Mouse (Mus musculus): ENCODE data around the gene Cd200. TPM values are rescaled to one million over a fixed set of nuclear protein-coding genes. Genes with fewer than 3 reads are reported as not detected.
"Not testable (repeated sequence)": the region's sequence is repeated elsewhere in the genome, so short reads cannot be mapped to it uniquely, and the experiment has no call there.

Gene Cd200
- total and polyA plus RNA-seq, 2 experiments from 2014 or later, result 318 to 445 TPM

DNA sequence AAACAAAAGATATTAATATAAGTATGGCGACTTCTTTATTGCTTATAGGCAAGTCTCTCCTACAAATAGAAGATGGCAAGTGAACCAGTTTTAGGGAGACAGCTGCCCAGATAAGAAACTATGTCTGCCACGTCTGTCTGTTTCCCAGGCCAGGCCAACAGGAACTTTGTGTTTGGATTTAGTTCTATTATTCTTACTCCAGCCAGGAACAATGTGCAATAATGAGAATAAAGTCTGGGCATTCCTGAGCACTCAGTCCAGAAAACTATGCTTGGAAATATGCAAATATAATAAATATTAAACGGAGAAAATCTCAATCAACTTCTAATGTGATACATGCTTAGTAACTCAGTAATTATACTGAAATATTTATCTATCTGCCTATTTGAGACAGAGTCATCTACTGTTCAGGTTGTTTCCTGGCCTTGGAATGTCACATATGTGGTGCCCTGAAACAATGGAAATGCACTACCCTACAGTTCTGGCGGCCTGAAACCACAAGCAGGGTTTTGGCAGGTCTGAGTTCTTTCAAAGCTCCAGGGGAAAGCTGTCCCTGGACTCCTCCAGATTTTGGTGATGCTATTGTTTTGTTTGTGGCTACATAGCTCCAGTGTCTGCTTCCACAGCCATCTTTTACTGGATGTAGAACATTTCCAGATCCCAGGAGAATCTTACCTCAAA lies 39.4 kb downstream of the Cd200 start:
- H3K9ac ChIP-seq, result no peak overlapping the region
- H3K4me2 ChIP-seq (ENCODE audit: low read depth), result no peak overlapping the region
- ATAC-seq (no peak), DNase-seq (no peak)
- no peak for TF ChIP-seq CTCF (IDR thresholded peaks at IDR 0.05; ENCODE audit: low read depth)
- no peak overlapping the region for H3K4me3 ChIP-seq (ENCODE audit: low read depth, low read length)
- WGBS, result 71% methylated on average over 4 of the region's 4 CpGs
- H3K27me3 ChIP-seq (ENCODE audit: insufficient read depth, low read length), result no peaks in the 10 kb centered on the region
- H3K27ac ChIP-seq (ENCODE audit: low read depth, low read length), result no peak overlapping the region
- no peaks in the 10 kb centered on the region for H3K4me1 ChIP-seq (ENCODE audit: insufficient read depth)
- no peaks in the 10 kb centered on the region for H3K36me3 ChIP-seq (ENCODE audit: insufficient read depth)
- no peaks in the 10 kb centered on the region for H3K9me3 ChIP-seq (ENCODE audit: low read length)

DNA sequence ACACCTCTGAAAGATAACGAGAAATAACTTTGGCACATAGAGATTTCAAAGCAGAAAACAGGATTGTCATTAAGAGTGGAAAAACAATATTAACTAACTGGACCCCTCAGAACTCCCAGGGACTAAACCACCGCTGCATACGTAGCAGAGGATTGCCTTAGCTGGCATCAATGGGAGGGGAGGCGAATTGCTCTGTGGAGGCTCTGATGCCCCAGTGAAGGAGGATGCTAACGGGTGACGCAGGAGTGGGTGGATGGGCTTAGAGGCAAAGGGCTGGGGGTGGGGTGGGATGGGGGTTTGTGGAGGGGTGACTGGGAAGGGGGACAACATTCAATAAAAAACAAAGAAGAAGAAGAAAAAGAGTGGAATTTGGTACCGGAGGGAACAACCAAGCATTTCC lies 42.7 kb downstream of the Cd200 start:
- H3K36me3 ChIP-seq (ENCODE audit: insufficient read depth), result no peaks in the 10 kb centered on the region
- no peak for DNase-seq
- no peak overlapping the region for H3K9ac ChIP-seq
- TF ChIP-seq CTCF (IDR thresholded peaks at IDR 0.05; ENCODE audit: low read depth), result no peak
- H3K4me3 ChIP-seq (ENCODE audit: low read depth, low read length), result no peak overlapping the region
- ATAC-seq, result no peak
- no peaks in the 10 kb centered on the region for H3K9me3 ChIP-seq (ENCODE audit: low read length)
- WGBS, result 60% methylated on average over 7 of the region's 7 CpGs
- no peaks in the 10 kb centered on the region for H3K4me1 ChIP-seq (ENCODE audit: insufficient read depth)
- no peaks in the 10 kb centered on the region for H3K27me3 ChIP-seq (ENCODE audit: insufficient read depth, low read length)
- H3K27ac ChIP-seq (ENCODE audit: low read depth, low read length), result no peak overlapping the region
- no peak overlapping the region for H3K4me2 ChIP-seq (ENCODE audit: low read depth)

DNA sequence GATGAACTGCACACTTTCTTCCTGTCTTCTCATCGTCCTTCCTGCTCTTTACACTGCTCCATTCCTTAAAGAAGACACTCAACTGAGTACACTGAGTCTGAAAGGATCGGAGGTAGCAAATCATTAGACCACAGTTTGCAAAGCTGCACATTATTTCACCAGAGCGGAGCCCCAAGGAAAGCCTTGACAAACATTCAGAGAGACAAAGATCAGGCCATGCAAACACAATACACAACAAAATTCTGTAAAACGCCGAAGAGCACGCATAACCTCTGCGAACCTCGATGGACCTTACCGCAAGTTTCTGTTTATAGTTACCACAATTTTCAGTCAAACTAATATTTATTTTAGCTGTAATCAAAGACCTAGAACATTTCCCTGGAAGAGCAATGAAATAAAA lies 43.5 kb downstream of the Cd200 start:
- no peaks in the 10 kb centered on the region for H3K4me1 ChIP-seq (ENCODE audit: insufficient read depth)
- WGBS, result 88% methylated on average over 9 of the region's 9 CpGs

DNA sequence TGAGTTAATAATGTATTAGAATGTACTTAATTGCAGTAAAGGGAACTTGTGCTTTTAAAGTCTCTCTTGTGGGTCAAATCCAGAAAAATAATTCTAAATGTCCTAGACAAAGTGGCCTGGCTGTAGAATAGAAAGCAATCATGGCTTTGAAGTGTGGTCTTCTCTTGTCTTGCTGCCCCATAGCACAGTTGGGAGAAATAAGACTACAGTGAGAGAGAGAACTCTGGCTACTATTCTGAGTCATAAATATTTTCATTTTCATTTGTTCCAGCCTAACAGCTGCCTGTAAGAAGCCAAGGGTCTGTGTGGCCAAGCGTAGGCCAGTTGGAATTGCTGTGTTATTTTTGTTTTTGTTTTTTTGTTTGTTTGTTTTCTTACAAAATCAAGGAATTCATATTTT lies 44.2 kb downstream of the Cd200 start:
- H3K36me3 ChIP-seq (ENCODE audit: insufficient read depth), result no peaks in the 10 kb centered on the region
- no peak for TF ChIP-seq CTCF (IDR thresholded peaks at IDR 0.05; ENCODE audit: low read depth)
- no peaks in the 10 kb centered on the region for H3K27me3 ChIP-seq (ENCODE audit: insufficient read depth, low read length)
- no peak overlapping the region for H3K4me2 ChIP-seq (ENCODE audit: low read depth)
- no peak overlapping the region for H3K27ac ChIP-seq (ENCODE audit: low read depth, low read length)
- ATAC-seq (no peak), DNase-seq (no peak)
- H3K4me1 ChIP-seq (ENCODE audit: insufficient read depth), result no peaks in the 10 kb centered on the region
- WGBS, result 94% methylated on average over 1 of the region's 1 CpGs
- H3K4me3 ChIP-seq (ENCODE audit: low read depth, low read length), result no peak overlapping the region
- H3K9ac ChIP-seq, result no peak overlapping the region
- H3K9me3 ChIP-seq (ENCODE audit: low read length), result no peaks in the 10 kb centered on the region

More for the DNA sequence above, 43.5 kb downstream of the Cd200 start:
- no peak for ATAC-seq
- Histone ChIP-seq H3K36me3 (ENCODE audit: insufficient read depth) (no peaks in the 10 kb centered on the region), H3K9me3 (ENCODE audit: low read length) (no peaks in the 10 kb centered on the region), H3K27me3 (ENCODE audit: insufficient read depth, low read length) (no peaks in the 10 kb centered on the region), H3K9ac (no peak overlapping the region), H3K27ac (ENCODE audit: low read depth, low read length) (no peak overlapping the region), H3K4me3 (ENCODE audit: low read depth, low read length) (no peak overlapping the region), H3K4me2 (ENCODE audit: low read depth) (no peak overlapping the region)
- DNase-seq, result no peak
- no peak for TF ChIP-seq CTCF (IDR thresholded peaks at IDR 0.05; ENCODE audit: low read depth)

DNA sequence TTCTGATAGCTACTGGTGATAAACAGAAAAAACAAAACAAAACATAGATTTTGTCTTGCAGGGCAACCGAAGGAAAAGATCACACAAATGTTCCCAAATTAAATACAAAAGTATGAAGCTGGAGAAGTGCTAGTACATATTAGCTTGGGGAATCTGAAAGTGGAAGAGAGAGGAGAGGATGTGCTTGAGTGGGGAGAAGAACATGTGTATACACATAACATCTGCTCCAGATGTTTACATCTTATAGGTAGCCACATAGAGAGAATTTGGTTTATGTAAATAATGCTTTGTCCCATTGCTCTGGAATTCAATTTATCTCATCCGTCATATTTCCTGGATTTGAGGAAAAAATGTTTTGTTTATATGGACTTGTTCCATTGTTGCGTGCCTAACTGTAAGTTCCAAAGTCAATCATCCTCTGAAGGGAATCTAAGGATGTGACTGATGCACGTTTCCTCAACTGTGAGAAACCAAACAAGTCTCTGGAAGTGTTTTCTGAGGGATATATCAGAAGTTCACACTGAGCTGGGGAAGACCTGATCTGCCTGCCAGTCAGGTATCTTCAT lies 45.3 kb downstream of the Cd200 start:
- H3K9ac ChIP-seq, result no peak overlapping the region
- TF ChIP-seq CTCF (IDR thresholded peaks at IDR 0.05; ENCODE audit: low read depth), result no peak
- ATAC-seq (no peak), DNase-seq (no peak)
- no peak overlapping the region for H3K4me2 ChIP-seq (ENCODE audit: low read depth)
- no peaks in the 10 kb centered on the region for H3K4me1 ChIP-seq (ENCODE audit: insufficient read depth)
- H3K27ac ChIP-seq (ENCODE audit: low read depth, low read length), result no peak overlapping the region
- no peaks in the 10 kb centered on the region for H3K9me3 ChIP-seq (ENCODE audit: low read length)
- WGBS, result 90% methylated on average over 4 of the region's 4 CpGs
- H3K4me3 ChIP-seq (ENCODE audit: low read depth, low read length), result no peak overlapping the region
- no peaks in the 10 kb centered on the region for H3K27me3 ChIP-seq (ENCODE audit: insufficient read depth, low read length)
- H3K36me3 ChIP-seq (ENCODE audit: insufficient read depth), result no peaks in the 10 kb centered on the region

DNA sequence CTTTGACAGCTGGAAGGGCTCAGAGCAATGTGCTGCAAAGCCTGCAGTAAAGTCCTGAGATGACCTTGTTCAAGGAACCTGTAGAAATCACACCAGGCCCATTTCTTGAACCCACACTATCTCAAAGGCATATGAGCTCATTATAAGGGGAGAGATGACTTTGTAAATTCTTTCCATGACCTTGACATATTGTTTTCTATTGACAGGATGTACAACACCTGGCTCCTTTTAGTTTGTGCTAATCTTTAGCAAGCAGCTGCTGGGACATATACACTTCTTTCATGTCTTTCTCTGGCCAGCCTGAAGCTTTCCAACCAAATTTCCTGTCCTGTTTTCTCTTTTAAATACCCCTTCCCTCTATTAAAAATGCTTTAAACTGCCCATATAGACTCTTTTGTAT lies 47.4 kb downstream of the Cd200 start:
- ATAC-seq, result no peak
- Histone ChIP-seq H3K36me3 (ENCODE audit: insufficient read depth) (no peaks in the 10 kb centered on the region), H3K9ac (no peak overlapping the region), H3K9me3 (ENCODE audit: low read length) (no peaks in the 10 kb centered on the region), H3K4me1 (ENCODE audit: insufficient read depth) (no peaks in the 10 kb centered on the region), H3K4me2 (ENCODE audit: low read depth) (no peak overlapping the region), H3K27me3 (ENCODE audit: insufficient read depth, low read length) (no peaks in the 10 kb centered on the region), H3K27ac (ENCODE audit: low read depth, low read length) (no peak overlapping the region), H3K4me3 (ENCODE audit: low read depth, low read length) (no peak overlapping the region)
- no peak for DNase-seq
- TF ChIP-seq CTCF (IDR thresholded peaks at IDR 0.05; ENCODE audit: low read depth), result no peak

DNA sequence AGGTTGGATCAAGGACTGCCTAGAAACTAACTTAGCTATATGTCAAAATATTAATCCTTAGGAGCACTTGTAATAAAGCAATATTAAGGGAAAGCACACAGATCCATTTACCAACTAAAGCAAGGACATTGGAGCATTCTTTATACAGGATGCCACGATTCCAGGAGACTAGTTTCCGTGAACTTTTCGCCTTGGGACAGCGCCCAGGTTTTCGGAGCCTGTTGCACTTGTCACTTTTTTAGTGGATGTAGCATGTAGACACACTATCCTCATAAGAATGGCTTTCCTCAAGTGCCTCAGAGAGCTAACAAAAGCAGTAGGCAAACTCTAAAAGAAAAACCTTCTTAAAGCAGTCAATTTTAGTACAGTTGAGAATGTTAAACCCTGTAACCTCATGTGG lies 50.4 kb downstream of the Cd200 start:
- not testable (repeated sequence) for H3K4me2 ChIP-seq (ENCODE audit: low read depth); H3K9me3 ChIP-seq (ENCODE audit: low read length); H3K27me3 ChIP-seq (ENCODE audit: insufficient read depth, low read length); H3K4me1 ChIP-seq (ENCODE audit: insufficient read depth); DNase-seq; H3K36me3 ChIP-seq (ENCODE audit: insufficient read depth); ATAC-seq; H3K4me3 ChIP-seq (ENCODE audit: low read depth, low read length); H3K27ac ChIP-seq (ENCODE audit: low read depth, low read length); H3K9ac ChIP-seq
- 90% methylated on average over 5 of the region's 5 CpGs for WGBS
